15 mouse cellular contexts compared by ENCODE assay signal in the genomic region with DNA sequence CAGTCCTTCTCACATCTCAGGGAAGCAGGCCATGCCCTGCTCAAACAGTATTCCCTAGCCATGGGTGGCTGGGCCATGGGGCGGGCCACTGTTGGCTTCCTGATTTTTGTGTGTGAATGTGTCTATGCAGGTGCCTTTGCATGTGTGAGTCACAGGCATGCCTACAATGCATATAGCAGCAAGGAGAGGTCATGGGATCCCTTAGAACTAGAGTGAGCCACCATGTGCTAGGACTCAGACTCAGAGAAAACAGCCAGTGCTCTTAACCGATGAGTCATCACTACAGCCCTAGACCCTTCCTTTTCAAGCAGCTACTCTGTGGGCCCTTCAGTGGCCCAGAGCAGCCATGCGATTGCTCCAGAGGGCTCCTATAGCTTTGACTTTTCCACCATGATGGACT. TPM values are rescaled to one million over a fixed set of nuclear protein-coding genes. Genes with fewer than 3 reads are reported as not detected.
DNase-seq lines count a peak whose midpoint lies in the region; ATAC-seq and TF ChIP-seq lines count a peak whose summit lies in the region.
"Had no signal": no experiment of that assay in that cellular context is flagged by ENCODE, and none has a peak within 500 bp of the region (broad histone marks: within the 10 kb centered on the region; RNA-seq: fewer than 3 reads in every experiment).

No protein-coding gene starts in this region.

- no peaks in the 10 kb centered on the region for H3K9me3 ChIP-seq in heart, embryonic 15.5 days (replicated peaks)
- no peaks in the 10 kb centered on the region for H3K9me3 ChIP-seq in lung, embryonic 14.5 days (ENCODE audit: low read depth, low read length)
- H3K9me3 ChIP-seq: forebrain, embryonic 13.5 days; megakaryocyte, embryonic 14.5 days had no signal

- ATAC-seq in heart, embryonic 15.5 days (replicated peaks; ENCODE audit: insufficient number of reproducible peaks, insufficient read depth, low FRiP score, low read depth), result 0 out of 2 replicates have a peak, but pooled peaks have one; percentile 10
- peak; percentile 33 for ATAC-seq in lung, embryonic 14.5 days (ENCODE audit: insufficient read depth)
- ATAC-seq: forebrain, embryonic 13.5 days had no signal

- WGBS in heart, embryonic 15.5 days, result 93% methylated on average over 3 of the region's 3 CpGs
- WGBS in lung, embryonic 14.5 days, result 94% methylated on average over 3 of the region's 3 CpGs
- WGBS in lung, adult 2 months, result 89% methylated on average over 3 of the region's 3 CpGs

- no peak for TF ChIP-seq CTCF in lung, embryonic 14.5 days (IDR thresholded peaks at IDR 0.05; ENCODE audit: low read depth)
- TF ChIP-seq CTCF in lung, adult 2 months (IDR thresholded peaks at IDR 0.05; ENCODE audit: insufficient read depth, low read length), result no peak
- no peak for TF ChIP-seq CTCF in layer of hippocampus, adult 2 months (conservative IDR thresholded peaks at IDR 0.05)

- H3K27ac ChIP-seq in heart, embryonic 15.5 days, result no peak overlapping the region
- H3K27ac ChIP-seq in lung, embryonic 14.5 days (ENCODE audit: low read depth), result no peak overlapping the region
- H3K27ac ChIP-seq in layer of hippocampus, adult 2 months, result no peak overlapping the region
- H3K27ac ChIP-seq: forebrain, embryonic 13.5 days; kidney, postnatal 0 days had no signal

- no peak overlapping the region for H3K4me3 ChIP-seq in heart, embryonic 15.5 days
- no peak overlapping the region for H3K4me3 ChIP-seq in lung, embryonic 14.5 days (ENCODE audit: low read depth, low read length)
- H3K4me3 ChIP-seq in lung, adult 2 months (replicated peaks; ENCODE audit: extremely low read depth, low read depth, low read length), result no peak overlapping the region
- H3K4me3 ChIP-seq in layer of hippocampus, adult 2 months, result no peak overlapping the region
- H3K4me3 ChIP-seq: forebrain, embryonic 13.5 days; megakaryocyte, embryonic 14.5 days had no signal

- DNase-seq in heart, adult 18-20 months, result no peak
- DNase-seq in lung, embryonic 14.5 days, result no peak
- no peak for DNase-seq in lung, adult 2 months
- peak; percentile 13 for DNase-seq in 416B (ENCODE audit: low read depth)
- DNase-seq in neural tube, embryonic 10.5 days (ENCODE audit: extremely low spot score, low spot score), result peak; percentile 10
- DNase-seq in layer of hippocampus, adult 2 months (ENCODE audit: low spot score in 2 of 2), result no peak
- DNase-seq: B cell, adult 2 months; cerebellum, adult 9-10 months; kidney, adult 18-20 months; liver; thymus, postnatal 25 days had no signal

- H3K4me1 ChIP-seq in heart, embryonic 15.5 days (replicated peaks), result no peaks in the 10 kb centered on the region
- H3K4me1 ChIP-seq in lung, embryonic 14.5 days (ENCODE audit: insufficient read depth), result no peaks in the 10 kb centered on the region
- H3K4me1 ChIP-seq in lung, adult 2 months (ENCODE audit: control insufficient read depth, insufficient read depth, low read length), result peaks cover 6% of the 10 kb centered on the region
- H3K4me1 ChIP-seq: forebrain, embryonic 13.5 days had no signal

- no peak overlapping the region for H3K9ac ChIP-seq in heart, embryonic 15.5 days
- H3K9ac ChIP-seq in lung, embryonic 14.5 days, result no peak overlapping the region
- H3K9ac ChIP-seq: forebrain, embryonic 13.5 days had no signal

- TF ChIP-seq POLR2A in lung, adult 2 months (IDR thresholded peaks at IDR 0.05; ENCODE audit: borderline replicate concordance, extremely low read depth, low read depth, low read length), result no peak

- no peak overlapping the region for H3K4me2 ChIP-seq in heart, embryonic 15.5 days
- H3K4me2 ChIP-seq in lung, embryonic 14.5 days, result no peak overlapping the region
- H3K4me2 ChIP-seq: forebrain, embryonic 13.5 days had no signal

- no peaks in the 10 kb centered on the region for H3K27me3 ChIP-seq in heart, embryonic 15.5 days
- no peaks in the 10 kb centered on the region for H3K27me3 ChIP-seq in lung, embryonic 14.5 days (ENCODE audit: insufficient read depth, low read length)
- H3K27me3 ChIP-seq: forebrain, embryonic 13.5 days; megakaryocyte, embryonic 14.5 days had no signal

- peaks cover 27% of the 10 kb centered on the region for H3K36me3 ChIP-seq in heart, embryonic 15.5 days
- peaks cover 45% of the 10 kb centered on the region for H3K36me3 ChIP-seq in lung, embryonic 14.5 days (ENCODE audit: insufficient read depth)

RNA-seq across cellular contexts. Expression of a gene that starts 17.3 kb away (rescaled TPM):
- polyA plus RNA-seq in heart, embryonic 15.5 days (2015; fragmentation: Nextera tagmentation; extraction: Ambion mirVana), result 182 and 189 TPM in 2 replicates
- 10 to 100 TPM; 70.0 to 79.9 TPM for total RNA-seq in heart, adult 18-20 months (2021)
- polyA plus RNA-seq in lung, embryonic 14.5 days (2014; fragmentation: Nextera tagmentation; extraction: Ambion mirVana), result 325 and 327 TPM in 2 replicates
- polyA plus RNA-seq in lung, adult 2 months (2012; rRNA removed), result 37.5 and 41.5 TPM in 2 replicates
- 100 to 1,000 TPM; 100 to 112 TPM for total RNA-seq in layer of hippocampus, adult 2 months (2021)

RNA-seq across cellular contexts. Expression of a gene that starts 27.4 kb away (rescaled TPM):
- polyA plus RNA-seq in heart, embryonic 15.5 days (2015; fragmentation: Nextera tagmentation; extraction: Ambion mirVana), result 41.6 and 42.6 TPM in 2 replicates
- 10 to 100 TPM; 15.1 to 16.9 TPM for total RNA-seq in heart, adult 18-20 months (2021)
- polyA plus RNA-seq in lung, embryonic 14.5 days (2014; fragmentation: Nextera tagmentation; extraction: Ambion mirVana), result 83.1 and 90.4 TPM in 2 replicates
- polyA plus RNA-seq in lung, adult 2 months (2012; rRNA removed), result 2.7 and 5.9 TPM in 2 replicates
- 10 to 100 TPM; 24.7 to 25.9 TPM for total RNA-seq in layer of hippocampus, adult 2 months (2021)

Comparison
In these comparisons a context has a peak if more than half of its experiments do, and no peak if none do; other contexts are left out.
1. DNase-seq: peak in 416B (single experiment) and neural tube, embryonic 10.5 days (single experiment); none in heart, adult 18-20 months (0 of 2), lung, embryonic 14.5 days (single experiment), lung, adult 2 months (single experiment) and layer of hippocampus, adult 2 months (0 of 2).